Mouse (Mus musculus) cortical plate, adult 2 months (tissue): ENCODE data around the gene Gck.

Experiments
- CTCF ChIP-seq: fragments of 200-500 bp; IDR thresholded peaks from 2 replicates; pipeline ENCODE4 v1.5.1; 2011; ENCODE audit warnings: mild to moderate bottlenecking, control low read depth, low read length; ENCODE audit not compliant: insufficient read depth; ENCODE audit errors: extremely low read depth
- POLR2A ChIP-seq: fragments of 200-500 bp; IDR thresholded peaks from 2 replicates; pipeline ENCODE4 v1.6.1; 2011; ENCODE audit warnings: mild to moderate bottlenecking, low read length, control low read depth; ENCODE audit not compliant: insufficient read depth; ENCODE audit errors: extremely low read depth

DNA sequence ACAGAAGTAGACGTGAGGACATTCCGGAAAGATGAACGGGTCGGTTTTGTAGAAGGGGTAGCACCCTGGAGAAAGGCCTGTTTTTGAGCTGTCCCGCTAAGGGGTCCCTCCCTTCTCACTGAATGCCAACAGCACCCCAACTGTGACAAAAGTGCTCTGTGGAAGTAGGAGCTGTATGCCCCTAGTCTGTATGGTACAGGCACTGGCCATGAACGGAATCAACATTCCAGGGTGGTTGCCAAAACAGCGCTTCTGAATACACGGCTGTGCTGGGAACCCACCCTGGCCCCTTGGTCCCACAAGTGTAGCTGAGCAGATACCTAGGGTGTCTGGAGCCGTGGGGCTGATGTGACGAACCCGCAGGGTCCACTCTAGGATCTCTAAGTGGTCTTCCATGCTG lies 77.2 kb downstream of the Gck start:
- TF ChIP-seq POLR2A (no peak), CTCF (no peak)
